8 mouse cellular contexts compared by ENCODE assay signal in genomic region chr8:70609368-70609848, GRCm38 (mm10). TPM values are rescaled to one million over a fixed set of nuclear protein-coding genes. Genes with fewer than 3 reads are reported as not detected.
DNase-seq lines count a peak whose midpoint lies in the region; ATAC-seq and TF ChIP-seq lines count a peak whose summit lies in the region.

No protein-coding gene starts in this region.

- H3K4me1 ChIP-seq in embryonic facial prominence, embryonic 13.5 days, result peaks cover 55% of the 10 kb centered on the region
- H3K4me1 ChIP-seq in heart, embryonic 12.5 days (replicated peaks), result peaks cover 56% of the 10 kb centered on the region
- H3K4me1 ChIP-seq in kidney, embryonic 14.5 days (ENCODE audit: control insufficient read depth, insufficient read depth, low read length), result peaks cover 34% of the 10 kb centered on the region
- H3K4me1 ChIP-seq in liver, postnatal 0 days (ENCODE audit: insufficient read depth), result peaks cover 44% of the 10 kb centered on the region
- H3K4me1 ChIP-seq in neural tube, embryonic 11.5 days (ENCODE audit: control insufficient read depth, insufficient read depth, low read length), result peaks cover 31% of the 10 kb centered on the region

- H3K9ac ChIP-seq in embryonic facial prominence, embryonic 13.5 days, result peak overlapping the region; percentile 75
- H3K9ac ChIP-seq in heart, embryonic 12.5 days, result peak overlapping the region; percentile 73
- peak overlapping the region; percentile 56 for H3K9ac ChIP-seq in kidney, embryonic 14.5 days (ENCODE audit: low read depth, low read length)
- peak overlapping the region; percentile 62 for H3K9ac ChIP-seq in liver, postnatal 0 days (replicated peaks)
- peak overlapping the region; percentile 69 for H3K9ac ChIP-seq in neural tube, embryonic 11.5 days (ENCODE audit: low read length)

- peak overlapping the region; percentile 79 for H3K4me3 ChIP-seq in embryonic facial prominence, embryonic 13.5 days
- H3K4me3 ChIP-seq in heart, embryonic 12.5 days, result peak overlapping the region; percentile 93
- peak overlapping the region; percentile 50 for H3K4me3 ChIP-seq in kidney, embryonic 14.5 days (ENCODE audit: low read length)
- peak overlapping the region; percentile 50 for H3K4me3 ChIP-seq in liver, postnatal 0 days (ENCODE audit: low read depth, low read length)
- peak overlapping the region; percentile 75 for H3K4me3 ChIP-seq in neural tube, embryonic 11.5 days (ENCODE audit: low read depth, low read length)

- H3K36me3 ChIP-seq in embryonic facial prominence, embryonic 13.5 days, result 0 out of 2 replicates have a peak, but pooled peaks cover 4% of the 10 kb centered on the region
- H3K36me3 ChIP-seq in heart, embryonic 12.5 days, result no peaks in the 10 kb centered on the region
- peaks cover 5% of the 10 kb centered on the region; the same call in 1 of the 2 replicates for H3K36me3 ChIP-seq in kidney, embryonic 14.5 days (ENCODE audit: control insufficient read depth, insufficient read depth, low read length)
- H3K36me3 ChIP-seq in liver, postnatal 0 days (replicated peaks; ENCODE audit: insufficient read depth, low read length), result no peaks in the 10 kb centered on the region
- no peaks in the 10 kb centered on the region for H3K36me3 ChIP-seq in neural tube, embryonic 11.5 days (ENCODE audit: control insufficient read depth, insufficient read depth, low read length)

- H3K9me3 ChIP-seq in embryonic facial prominence, embryonic 13.5 days, result no peaks in the 10 kb centered on the region
- H3K9me3 ChIP-seq in heart, embryonic 12.5 days (replicated peaks), result no peaks in the 10 kb centered on the region
- no peaks in the 10 kb centered on the region for H3K9me3 ChIP-seq in kidney, embryonic 14.5 days (ENCODE audit: control insufficient read depth, low read length)
- no peaks in the 10 kb centered on the region for H3K9me3 ChIP-seq in liver, postnatal 0 days (ENCODE audit: low read length)
- no peaks in the 10 kb centered on the region for H3K9me3 ChIP-seq in neural tube, embryonic 11.5 days (ENCODE audit: control insufficient read depth, low read length)

- peak; percentile 88 to 89 for DNase-seq in B cell, adult 2 months
- DNase-seq in adipocyte (ENCODE audit: low spot score), result peak; percentile 77
- DNase-seq in liver, postnatal 0 days, result peak; percentile 82
- DNase-seq in neural tube, embryonic 11.5 days (ENCODE audit: low spot score), result peak; percentile 89
- peak; percentile 84 for DNase-seq in testis, postnatal 14 days (ENCODE audit: low spot score)

- peak; percentile 50 for ATAC-seq in embryonic facial prominence, embryonic 13.5 days (ENCODE audit: insufficient number of reproducible peaks, insufficient read depth, low FRiP score, low TSS enrichment, low read depth)
- ATAC-seq in heart, embryonic 12.5 days (ENCODE audit: insufficient number of reproducible peaks, low FRiP score), result peak; percentile 74
- peak; percentile 74 for ATAC-seq in kidney, embryonic 14.5 days (ENCODE audit: low FRiP score, low TSS enrichment)
- ATAC-seq in liver, postnatal 0 days, result peak; percentile 52
- peak; percentile 54 for ATAC-seq in neural tube, embryonic 11.5 days (ENCODE audit: insufficient read depth, low FRiP score, low TSS enrichment)

- TF ChIP-seq EP300 in liver, postnatal 0 days (IDR thresholded peaks at IDR 0.05; ENCODE audit: low read depth), result no peak

- peak overlapping the region; percentile 93 for H3K4me2 ChIP-seq in embryonic facial prominence, embryonic 13.5 days
- peak overlapping the region; percentile 99 for H3K4me2 ChIP-seq in heart, embryonic 12.5 days
- H3K4me2 ChIP-seq in kidney, embryonic 14.5 days (replicated peaks; ENCODE audit: low read depth, low read length), result peak overlapping the region; percentile 99
- peak overlapping the region; percentile 88 for H3K4me2 ChIP-seq in liver, postnatal 0 days (ENCODE audit: low read depth, low read length)
- peak overlapping the region; percentile 95 for H3K4me2 ChIP-seq in neural tube, embryonic 11.5 days (ENCODE audit: low read depth)

- H3K27ac ChIP-seq in embryonic facial prominence, embryonic 13.5 days, result peak overlapping the region; percentile 97
- peak overlapping the region; percentile 98 for H3K27ac ChIP-seq in heart, embryonic 12.5 days (ENCODE audit: poor library complexity, severe bottlenecking)
- H3K27ac ChIP-seq in kidney, embryonic 14.5 days (ENCODE audit: low read depth, low read length), result peak overlapping the region; percentile 97
- H3K27ac ChIP-seq in liver, postnatal 0 days (ENCODE audit: low read depth), result peak overlapping the region; percentile 96
- H3K27ac ChIP-seq in neural tube, embryonic 11.5 days (ENCODE audit: low read depth, low read length), result peak overlapping the region; percentile 96

- WGBS in embryonic facial prominence, embryonic 13.5 days, result 1% methylated on average over 39 of the region's 39 CpGs
- WGBS in heart, embryonic 12.5 days, result 1% methylated on average over 38 of the region's 39 CpGs
- WGBS in kidney, embryonic 14.5 days, result under 1% methylated on average over 31 of the region's 39 CpGs
- under 1% methylated on average over 35 of the region's 39 CpGs for WGBS in liver, postnatal 0 days (ENCODE audit: insufficient replicate concordance)
- 1% methylated on average over 38 of the region's 39 CpGs for WGBS in neural tube, embryonic 11.5 days

- no peak for TF ChIP-seq CTCF in liver, postnatal 0 days (IDR thresholded peaks at IDR 0.05; ENCODE audit: low read depth)

- 0 out of 2 replicates have a peak, but pooled peaks cover 3% of the 10 kb centered on the region for H3K27me3 ChIP-seq in embryonic facial prominence, embryonic 13.5 days
- no peaks in the 10 kb centered on the region for H3K27me3 ChIP-seq in heart, embryonic 12.5 days (replicated peaks)
- H3K27me3 ChIP-seq in kidney, embryonic 14.5 days (ENCODE audit: control insufficient read depth, insufficient read depth, low read length), result no peaks in the 10 kb centered on the region
- H3K27me3 ChIP-seq in liver, postnatal 0 days (ENCODE audit: insufficient read depth, low read length), result peaks cover 6% of the 10 kb centered on the region; the same call in 1 of the 2 replicates
- H3K27me3 ChIP-seq in neural tube, embryonic 11.5 days (ENCODE audit: control insufficient read depth, insufficient read depth, low read length), result no peaks in the 10 kb centered on the region

RNA-seq across cellular contexts. Expression of gene Ssbp4, which starts 0.7 kb away (rescaled TPM):
- polyA plus RNA-seq in embryonic facial prominence, embryonic 13.5 days (2015; fragmentation: Nextera tagmentation; extraction: Ambion mirVana), result 100 and 107 TPM in 2 replicates
- polyA plus RNA-seq in heart, embryonic 12.5 days (2016; fragmentation: Nextera tagmentation; extraction: Ambion mirVana), result 76.0 and 78.6 TPM in 2 replicates
- polyA plus RNA-seq in kidney, embryonic 14.5 days (2014; fragmentation: Nextera tagmentation; extraction: Ambion mirVana), result 172 and 220 TPM in 2 replicates
- polyA plus RNA-seq in liver, postnatal 0 days (2015; fragmentation: Nextera tagmentation; extraction: Ambion mirVana), result 32.5 and 35.4 TPM in 2 replicates
- polyA plus RNA-seq in neural tube, embryonic 11.5 days (2014; fragmentation: Nextera tagmentation; extraction: Ambion mirVana), result 125 and 137 TPM in 2 replicates

RNA-seq across cellular contexts. Expression of gene Lrrc25, which starts 6.5 kb away (rescaled TPM):
- polyA plus RNA-seq in embryonic facial prominence, embryonic 13.5 days (2015; fragmentation: Nextera tagmentation; extraction: Ambion mirVana), result 1.9 TPM in 2 replicates
- polyA plus RNA-seq in heart, embryonic 12.5 days (2016; fragmentation: Nextera tagmentation; extraction: Ambion mirVana), result 0.65 and 0.71 TPM in 2 replicates
- polyA plus RNA-seq in kidney, embryonic 14.5 days (2014; fragmentation: Nextera tagmentation; extraction: Ambion mirVana), result 1.1 and 1.4 TPM in 2 replicates
- polyA plus RNA-seq in liver, postnatal 0 days (2015; fragmentation: Nextera tagmentation; extraction: Ambion mirVana), result 9.8 and 10.4 TPM in 2 replicates
- polyA plus RNA-seq in neural tube, embryonic 11.5 days (2014; fragmentation: Nextera tagmentation; extraction: Ambion mirVana), result 0.85 and 1.2 TPM in 2 replicates

RNA-seq across cellular contexts. Expression of gene Isyna1, which starts 15.2 kb away (rescaled TPM):
- polyA plus RNA-seq in embryonic facial prominence, embryonic 13.5 days (2015; fragmentation: Nextera tagmentation; extraction: Ambion mirVana), result 153 and 166 TPM in 2 replicates
- 138 and 142 TPM in 2 replicates for polyA plus RNA-seq in heart, embryonic 12.5 days (2016; fragmentation: Nextera tagmentation; extraction: Ambion mirVana)
- polyA plus RNA-seq in kidney, embryonic 14.5 days (2014; fragmentation: Nextera tagmentation; extraction: Ambion mirVana), result 102 and 118 TPM in 2 replicates
- 18.8 and 21.6 TPM in 2 replicates for polyA plus RNA-seq in liver, postnatal 0 days (2015; fragmentation: Nextera tagmentation; extraction: Ambion mirVana)
- 87.9 and 90.7 TPM in 2 replicates for polyA plus RNA-seq in neural tube, embryonic 11.5 days (2014; fragmentation: Nextera tagmentation; extraction: Ambion mirVana)

RNA-seq across cellular contexts. Expression of gene Gdf15, which starts 22.8 kb away (rescaled TPM):
- 0.14 and 0.22 TPM in 2 replicates for polyA plus RNA-seq in embryonic facial prominence, embryonic 13.5 days (2015; fragmentation: Nextera tagmentation; extraction: Ambion mirVana)
- 1.0 and 1.1 TPM in 2 replicates for polyA plus RNA-seq in heart, embryonic 12.5 days (2016; fragmentation: Nextera tagmentation; extraction: Ambion mirVana)
- polyA plus RNA-seq in kidney, embryonic 14.5 days (2014; fragmentation: Nextera tagmentation; extraction: Ambion mirVana), result 0.31 and 0.41 TPM in 2 replicates
- 2.1 and 2.3 TPM in 2 replicates for polyA plus RNA-seq in liver, postnatal 0 days (2015; fragmentation: Nextera tagmentation; extraction: Ambion mirVana)
- polyA plus RNA-seq in neural tube, embryonic 11.5 days (2014; fragmentation: Nextera tagmentation; extraction: Ambion mirVana), result 0.28 TPM in 1 of 2 replicates, not detected in the other

RNA-seq across cellular contexts. Expression of gene Pgpep1, which starts 50.8 kb away (rescaled TPM):
- polyA plus RNA-seq in embryonic facial prominence, embryonic 13.5 days (2015; fragmentation: Nextera tagmentation; extraction: Ambion mirVana), result 50.5 and 63.1 TPM in 2 replicates
- polyA plus RNA-seq in heart, embryonic 12.5 days (2016; fragmentation: Nextera tagmentation; extraction: Ambion mirVana), result 32.1 and 35.6 TPM in 2 replicates
- 62.2 and 62.6 TPM in 2 replicates for polyA plus RNA-seq in kidney, embryonic 14.5 days (2014; fragmentation: Nextera tagmentation; extraction: Ambion mirVana)
- 31.0 and 32.2 TPM in 2 replicates for polyA plus RNA-seq in liver, postnatal 0 days (2015; fragmentation: Nextera tagmentation; extraction: Ambion mirVana)
- polyA plus RNA-seq in neural tube, embryonic 11.5 days (2014; fragmentation: Nextera tagmentation; extraction: Ambion mirVana), result 246 and 268 TPM in 2 replicates

Comparison
In these comparisons a context has a peak if more than half of its experiments do, and no peak if none do; other contexts are left out.
1. Peak in every context shown above with its lines: DNase-seq, ATAC-seq, H3K4me3 ChIP-seq and H3K27ac ChIP-seq.